Mouse (Mus musculus) embryonic facial prominence, embryonic 12.5 days (tissue): ENCODE measurements around the gene Olfr370. TPM values are rescaled to one million over a fixed set of nuclear protein-coding genes. Genes with fewer than 3 reads are reported as not detected.
"Not testable (repeated sequence)": the region's sequence is repeated elsewhere in the genome, so short reads cannot be mapped to it uniquely, and the experiment has no call there.

Source experiments
- ATAC-seq: fragments of 200-750 bp; cut with Nextera tagmentation; 2 replicates; pipeline ENCODE4 v1.8.0; 2017; ENCODE audit not compliant: insufficient number of reproducible peaks, insufficient read depth, low FRiP score, low TSS enrichment
- H3K27ac ChIP-seq: fragments of 300-500 bp; sonication (generic); 2 replicates; pipeline ENCODE4 v1.5.1; 2016; ENCODE audit warnings: mild to moderate bottlenecking
- H3K27me3 ChIP-seq: fragments of 300-500 bp; sonication (generic); 2 replicates; pipeline ENCODE4 v1.6.1; 2016; ENCODE audit warnings: mild to moderate bottlenecking, moderate library complexity
- H3K36me3 ChIP-seq: fragments of 300-500 bp; sonication (generic); 2 replicates; pipeline ENCODE4 v1.6.1; 2016; ENCODE audit warnings: mild to moderate bottlenecking
- H3K4me1 ChIP-seq: fragments of 300-500 bp; sonication (generic); 2 replicates; pipeline ENCODE4 v1.6.1; 2016
- H3K4me2 ChIP-seq: fragments of 300-500 bp; sonication (generic); replicated peaks from 2 replicates; pipeline ENCODE4 v1.6.1; 2016; ENCODE audit warnings: mild to moderate bottlenecking, moderate library complexity
- H3K4me3 ChIP-seq: fragments of 300-500 bp; sonication (generic); 2 replicates; pipeline ENCODE4 v1.5.1; 2016; ENCODE audit warnings: mild to moderate bottlenecking
- H3K9ac ChIP-seq: fragments of 300-500 bp; sonication (generic); 2 replicates; pipeline ENCODE4 v1.6.1; 2016; ENCODE audit warnings: mild to moderate bottlenecking, moderate library complexity
- H3K9me3 ChIP-seq: fragments of 300-500 bp; sonication (generic); 2 replicates; pipeline ENCODE4 v1.6.1; 2016; ENCODE audit warnings: mild to moderate bottlenecking, moderate library complexity
- WGBS: fragments of 180-500 bp; shearing (Covaris S2); methylation state at CpG from one replicate; pipeline ENCODE4 v1.1.7; 2016; 5-methylcytosine and 5-hydroxymethylcytosine counted together
- polyA plus RNA-seq: library from polyadenylated mRNA; unstranded; fragments of >200 nt; fragmentation: Nextera tagmentation; extraction: Ambion mirVana; gene quantifications from 2 replicates; pipeline ENCODE4 v1.2.1, GENCODE M21; 2016

Olfr370 gene
- polyA plus RNA-seq, 1 experiment from 2014 or later, result not detected

DNA sequence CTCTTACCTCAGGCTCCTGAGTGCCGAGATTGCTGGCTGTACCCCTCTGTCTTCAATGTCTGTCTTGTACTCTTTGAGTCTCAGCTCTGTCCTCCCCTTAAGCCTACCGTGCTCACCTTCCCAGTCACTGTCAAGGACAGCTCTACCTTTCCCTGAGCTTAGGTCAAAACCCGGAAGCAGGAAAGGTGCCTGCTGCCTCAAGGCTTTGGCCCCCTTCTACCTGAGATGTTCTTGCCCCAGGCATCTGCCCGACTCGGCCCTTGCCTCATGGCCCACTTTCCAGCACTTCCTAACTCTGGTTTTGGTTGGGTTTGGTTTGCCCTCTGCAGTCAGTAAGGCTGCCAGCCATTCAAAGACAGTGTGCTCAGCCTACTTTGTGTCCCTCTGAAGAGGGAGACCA lies 33.2 kb downstream of the Olfr370 start:
- WGBS, result 74% methylated on average over 5 of the region's 5 CpGs
- Histone ChIP-seq H3K9ac (no peak overlapping the region), H3K4me3 (no peak overlapping the region), H3K9me3 (no peaks in the 10 kb centered on the region), H3K36me3 (peaks cover 51% of the 10 kb centered on the region), H3K27ac (no peak overlapping the region), H3K4me2 (no peak overlapping the region), H3K4me1 (peaks cover 16% of the 10 kb centered on the region), H3K27me3 (no peaks in the 10 kb centered on the region)
- ATAC-seq, result no peak

DNA sequence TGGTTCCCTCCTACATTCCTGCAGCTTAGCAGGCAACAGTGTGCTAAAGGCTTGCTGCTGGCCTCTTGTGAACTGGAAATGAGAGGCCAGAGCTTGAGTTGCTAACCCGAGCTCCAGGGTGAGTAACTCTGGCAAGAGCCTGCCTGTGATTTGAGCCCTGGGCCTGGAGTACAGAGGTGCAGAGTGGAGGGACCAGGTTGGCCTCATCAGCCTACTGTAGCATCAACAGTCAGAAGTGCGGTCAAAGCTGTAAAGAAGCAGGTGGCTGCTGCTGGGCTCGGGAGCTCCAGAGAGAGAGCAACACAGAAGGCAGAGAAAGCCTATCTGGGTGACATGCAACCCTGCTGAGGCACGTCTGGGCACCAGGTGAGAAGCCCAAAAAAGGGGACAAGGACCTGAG lies 33.6 kb downstream of the Olfr370 start:
- Histone ChIP-seq H3K9me3 (no peaks in the 10 kb centered on the region), H3K4me2 (no peak overlapping the region), H3K27me3 (no peaks in the 10 kb centered on the region), H3K27ac (no peak overlapping the region), H3K4me3 (no peak overlapping the region), H3K4me1 (peaks cover 17% of the 10 kb centered on the region), H3K36me3 (peaks cover 51% of the 10 kb centered on the region), H3K9ac (no peak overlapping the region)
- ATAC-seq, result no peak
- 80% methylated on average over 4 of the region's 4 CpGs for WGBS

DNA sequence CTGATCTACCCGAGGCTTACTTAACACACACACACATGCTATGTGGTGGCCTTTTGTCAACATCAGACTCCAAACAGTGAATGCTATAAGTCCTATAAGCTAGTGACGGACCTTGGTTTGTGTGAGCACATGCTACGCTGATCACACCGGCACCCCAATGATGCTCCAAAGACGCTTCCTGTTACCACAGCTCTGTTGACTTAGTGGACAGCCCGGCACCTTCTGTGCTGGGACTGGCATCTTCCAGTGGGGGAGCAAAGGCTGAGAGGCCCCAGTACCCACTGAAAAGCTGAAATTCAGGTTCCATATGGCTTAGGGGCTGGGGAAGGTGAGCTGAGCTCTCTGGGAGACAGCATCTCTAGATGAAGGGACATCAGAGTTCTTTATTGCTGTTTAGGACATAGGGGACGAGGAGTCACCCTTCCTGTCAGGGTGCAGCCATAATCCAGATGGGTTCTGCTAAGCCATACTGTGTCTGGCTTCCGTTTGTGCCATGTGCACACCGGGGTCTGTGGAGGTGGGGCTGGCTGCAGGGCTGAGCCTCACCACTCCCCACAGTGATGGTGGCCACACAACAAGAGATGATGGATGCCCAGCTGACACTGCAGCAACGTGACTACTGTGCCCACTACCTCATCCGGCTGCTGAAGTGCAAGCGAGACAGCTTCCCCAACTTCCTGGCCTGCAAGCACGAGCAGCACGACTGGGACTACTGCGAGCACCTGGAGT lies 34.9 kb downstream of the Olfr370 start:
- Histone ChIP-seq H3K27me3 (no peaks in the 10 kb centered on the region), H3K4me1 (peaks cover 27% of the 10 kb centered on the region), H3K9ac (no peak overlapping the region), H3K4me2 (no peak overlapping the region), H3K4me3 (no peak overlapping the region), H3K27ac (no peak overlapping the region), H3K9me3 (no peaks in the 10 kb centered on the region), H3K36me3 (peaks cover 51% of the 10 kb centered on the region)
- 91% methylated on average over 15 of the region's 15 CpGs for WGBS
- ATAC-seq, result no peak

DNA sequence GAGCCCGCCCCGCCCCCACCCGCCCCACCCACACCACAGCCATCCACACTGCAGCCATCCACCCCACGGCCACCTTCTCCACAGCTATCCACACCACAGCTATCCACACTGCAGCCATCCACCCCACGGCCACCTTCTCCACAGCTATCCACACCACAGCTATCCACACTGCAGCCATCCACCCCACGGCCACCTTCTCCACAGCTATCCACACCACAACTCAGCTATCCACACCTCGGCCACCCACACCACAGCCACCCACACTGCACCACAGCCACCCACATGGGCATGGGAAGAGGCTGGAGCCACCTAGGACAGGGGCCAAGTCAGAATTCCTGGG lies 35.4 kb downstream of the Olfr370 start:
- Histone ChIP-seq H3K4me1 (peaks cover 33% of the 10 kb centered on the region), H3K36me3 (peaks cover 51% of the 10 kb centered on the region)
- H3K9me3 ChIP-seq, H3K27me3 ChIP-seq, H3K4me3 ChIP-seq, H3K4me2 ChIP-seq, H3K9ac ChIP-seq, H3K27ac ChIP-seq, ATAC-seq: not testable (repeated sequence)
- WGBS, result 95% methylated on average over 7 of the region's 7 CpGs

DNA sequence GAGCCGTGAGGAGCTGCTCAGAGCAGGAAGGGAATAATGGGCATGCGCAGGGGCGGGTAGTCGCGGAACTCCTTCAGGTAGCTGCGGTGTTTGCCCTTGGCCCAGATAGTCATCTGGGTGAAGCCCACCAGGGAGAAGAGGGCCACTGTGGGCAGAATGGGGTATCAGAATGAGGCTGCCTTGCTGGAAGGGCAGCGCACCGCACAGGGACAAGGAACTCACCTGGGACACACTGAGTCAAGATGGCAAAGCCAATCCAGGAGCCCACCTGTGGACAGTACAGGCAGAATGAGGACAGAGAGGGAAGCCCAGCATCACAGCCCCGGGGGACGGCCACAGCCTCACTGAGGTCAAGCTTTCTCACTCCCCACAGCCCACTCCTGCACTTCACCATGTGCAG lies 36.2 kb downstream of the Olfr370 start:
- Histone ChIP-seq H3K36me3 (peaks cover 51% of the 10 kb centered on the region), H3K9ac (no peak overlapping the region), H3K4me1 (peaks cover 41% of the 10 kb centered on the region), H3K4me3 (no peak overlapping the region), H3K27ac (no peak overlapping the region), H3K9me3 (no peaks in the 10 kb centered on the region), H3K27me3 (no peaks in the 10 kb centered on the region), H3K4me2 (no peak overlapping the region)
- no peak for ATAC-seq
- WGBS, result 92% methylated on average over 10 of the region's 10 CpGs

DNA sequence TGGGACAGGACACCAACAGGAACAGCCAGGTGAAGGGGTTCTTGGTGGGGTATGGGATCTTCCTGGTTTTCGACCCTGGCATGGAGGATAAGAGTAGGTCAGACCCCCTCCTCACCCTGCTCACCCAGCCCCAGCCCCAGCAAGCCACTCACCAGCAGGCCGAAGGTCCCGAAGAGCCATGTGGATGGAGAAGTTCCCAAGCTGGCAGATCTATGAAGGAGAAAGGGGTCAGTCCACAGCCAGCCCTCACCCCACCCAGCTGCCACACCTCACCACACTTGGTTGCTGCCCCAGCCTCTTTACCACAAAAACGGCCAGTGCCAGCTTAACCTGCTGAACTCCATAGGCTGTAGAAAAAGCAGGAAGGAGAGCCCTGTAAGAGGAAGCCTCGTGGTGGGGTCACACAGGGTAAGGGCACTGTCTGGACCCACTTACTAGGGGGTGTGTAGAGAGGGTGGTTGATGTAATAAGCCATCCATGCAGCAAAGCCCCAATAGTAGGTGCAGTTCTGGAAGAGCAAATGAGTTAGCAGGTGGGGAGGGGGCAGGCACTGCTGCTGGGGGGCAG lies 36.7 kb downstream of the Olfr370 start:
- H3K9ac ChIP-seq, result no peak overlapping the region
- H3K36me3 ChIP-seq, result peaks cover 51% of the 10 kb centered on the region
- no peaks in the 10 kb centered on the region for H3K9me3 ChIP-seq
- ATAC-seq, result no peak
- WGBS, result 92% methylated on average over 5 of the region's 5 CpGs
- peaks cover 44% of the 10 kb centered on the region for H3K4me1 ChIP-seq
- no peak overlapping the region for H3K4me2 ChIP-seq
- no peak overlapping the region for H3K4me3 ChIP-seq
- H3K27me3 ChIP-seq, result no peaks in the 10 kb centered on the region
- no peak overlapping the region for H3K27ac ChIP-seq

DNA sequence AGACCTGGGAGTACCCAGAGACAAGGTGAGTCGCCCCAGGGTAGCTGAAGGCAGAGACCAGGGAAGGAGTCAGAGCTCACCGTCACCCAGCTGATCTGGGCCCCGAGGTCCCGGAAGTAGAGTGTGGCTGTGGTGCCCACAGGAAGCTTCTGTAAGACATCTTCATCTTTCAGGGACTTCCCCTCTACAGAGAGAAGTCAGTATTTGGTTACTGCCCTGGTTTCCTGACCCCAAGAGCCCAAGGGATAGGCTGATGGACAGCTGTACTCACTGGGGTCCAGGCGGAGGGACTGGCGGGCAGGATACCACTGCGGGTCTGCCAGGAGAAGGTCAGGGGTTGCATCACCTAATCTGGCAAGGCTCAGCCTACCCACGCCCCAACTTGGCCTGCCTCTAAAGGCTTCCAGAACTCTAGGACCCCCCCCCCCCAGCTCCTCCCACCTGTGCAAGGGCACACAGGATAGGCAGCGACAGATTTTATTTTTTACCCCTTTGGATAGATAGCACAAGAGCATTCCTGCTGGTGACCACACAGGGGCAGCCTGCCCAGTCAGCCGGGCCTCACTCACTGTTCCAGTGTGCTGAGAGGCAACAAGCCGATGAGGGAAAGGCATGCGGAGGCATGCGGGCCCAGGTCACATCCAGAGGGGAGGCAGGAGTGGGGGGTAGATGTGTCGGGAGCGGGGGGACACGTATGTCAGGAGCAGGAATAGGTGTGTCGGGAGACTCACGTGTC lies 37.7 kb downstream of the Olfr370 start:
- Histone ChIP-seq H3K27me3 (no peaks in the 10 kb centered on the region), H3K9ac (no peak overlapping the region), H3K36me3 (peaks cover 51% of the 10 kb centered on the region), H3K4me2 (no peak overlapping the region), H3K4me1 (peaks cover 39% of the 10 kb centered on the region), H3K27ac (no peak overlapping the region), H3K4me3 (no peak overlapping the region), H3K9me3 (no peaks in the 10 kb centered on the region)
- 79% methylated on average over 17 of the region's 18 CpGs for WGBS
- no peak for ATAC-seq

DNA sequence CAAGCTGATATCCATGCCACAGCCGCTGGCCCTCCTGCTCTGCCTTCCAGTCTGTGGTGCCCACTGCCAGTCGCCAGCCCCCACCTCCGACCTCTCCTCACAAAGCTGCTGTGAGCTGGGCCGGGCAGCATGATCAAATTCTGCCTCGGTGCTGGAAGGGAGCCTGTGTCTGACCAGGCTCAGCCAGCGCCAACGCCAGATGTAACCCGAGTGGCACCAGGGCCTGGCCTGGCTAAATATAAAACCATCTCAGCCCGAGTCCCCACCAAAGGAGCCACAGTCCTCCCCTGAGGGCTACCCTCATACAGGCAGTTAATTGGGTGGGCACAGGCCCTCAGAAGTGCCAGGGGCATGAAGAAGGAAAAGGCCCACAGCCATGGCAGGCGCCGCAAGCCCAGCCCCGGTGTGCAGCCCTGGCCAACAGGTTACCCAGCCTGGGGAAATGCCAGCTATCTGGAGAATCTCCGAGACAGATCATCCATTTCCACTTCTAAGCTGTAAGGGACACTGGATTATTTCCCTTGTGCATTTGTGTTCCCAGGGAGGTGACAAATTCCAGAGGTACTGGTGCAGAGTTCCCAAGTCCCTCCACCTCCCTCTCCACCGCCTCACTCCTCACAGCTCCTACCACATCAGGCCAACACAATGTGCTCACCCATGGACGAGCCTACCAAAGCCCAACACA lies 39.2 kb downstream of the Olfr370 start:
- Histone ChIP-seq H3K27me3 (no peaks in the 10 kb centered on the region), H3K4me1 (peaks cover 34% of the 10 kb centered on the region), H3K9me3 (no peaks in the 10 kb centered on the region), H3K9ac (no peak overlapping the region), H3K4me3 (no peak overlapping the region), H3K4me2 (no peak overlapping the region), H3K27ac (no peak overlapping the region), H3K36me3 (peaks cover 38% of the 10 kb centered on the region)
- ATAC-seq, result no peak
- WGBS, result 80% methylated on average over 15 of the region's 15 CpGs

DNA sequence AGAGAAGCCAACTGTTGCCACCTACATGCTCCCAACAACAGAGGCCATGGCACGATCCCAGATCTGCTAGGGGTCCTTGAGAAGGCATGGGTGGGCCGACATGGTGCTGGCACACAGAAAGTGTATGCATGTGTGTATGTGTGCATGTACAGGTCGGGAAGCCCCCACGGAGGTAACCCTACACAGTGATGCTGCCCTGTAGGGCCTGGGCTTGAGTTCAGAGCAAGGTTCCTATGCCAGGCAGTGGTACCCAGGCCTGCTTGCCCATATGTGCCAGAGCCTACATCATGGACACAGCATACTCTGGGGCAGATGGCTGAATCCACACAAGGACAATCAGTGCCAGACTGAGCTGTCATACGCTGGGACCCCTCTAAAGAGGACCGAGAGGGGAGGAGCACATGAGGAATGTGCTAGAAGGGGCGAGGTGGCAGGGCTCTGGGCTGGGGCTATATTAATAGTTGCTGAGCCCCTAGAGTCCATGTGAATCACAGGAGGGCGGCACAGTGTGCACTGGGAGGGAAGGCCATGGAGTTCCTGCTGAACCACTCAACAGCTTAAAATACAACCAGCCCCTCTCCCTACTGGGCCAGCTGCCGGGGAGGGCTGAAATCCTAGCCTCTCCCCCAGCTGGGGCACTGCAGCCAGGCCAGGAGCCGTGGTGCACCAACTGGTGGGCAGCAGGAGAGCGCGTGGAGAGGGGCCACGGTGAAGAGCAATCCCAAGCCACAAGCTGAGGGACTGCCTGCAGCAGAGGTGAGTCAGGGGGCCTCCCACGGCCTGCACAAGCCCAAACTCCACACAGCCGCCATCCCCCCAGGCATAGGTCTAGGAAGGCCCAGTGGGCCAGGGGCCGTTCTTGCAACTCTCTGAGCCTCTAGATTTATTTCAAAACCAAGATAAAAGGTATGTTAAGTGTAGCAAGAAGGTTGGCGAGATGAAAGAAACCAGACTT lies 40.3 kb downstream of the Olfr370 start:
- Histone ChIP-seq H3K9me3 (no peaks in the 10 kb centered on the region), H3K27me3 (no peaks in the 10 kb centered on the region), H3K36me3 (peaks cover 30% of the 10 kb centered on the region), H3K9ac (peak overlapping the region; percentile 33), H3K4me3 (no peak overlapping the region), H3K27ac (peak overlapping the region; percentile 64; the same call in 1 of the 2 replicates), H3K4me1 (peaks cover 34% of the 10 kb centered on the region), H3K4me2 (0 out of 2 replicates have a peak overlapping the region, but pooled peaks have one; percentile 2)
- ATAC-seq, result no peak
- WGBS, result 65% methylated on average over 17 of the region's 17 CpGs

DNA sequence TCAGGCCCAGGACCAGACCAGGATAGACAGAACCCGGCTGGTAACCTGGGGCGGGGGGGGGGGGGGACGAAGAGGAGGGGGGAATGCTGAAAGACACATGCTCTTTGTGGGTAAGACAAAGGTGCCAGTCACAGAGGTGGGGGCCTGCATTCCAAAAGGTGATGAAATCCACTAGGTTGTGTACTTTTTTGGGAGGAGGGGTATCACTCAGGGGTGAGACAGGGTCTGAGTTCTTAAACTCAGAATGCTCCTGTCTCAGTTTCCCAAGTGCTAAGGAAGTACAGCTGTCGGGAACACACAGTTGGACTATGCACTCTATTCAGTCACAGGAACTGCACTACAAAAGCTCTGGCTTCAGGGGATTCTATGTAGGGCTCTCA lies 40.9 kb downstream of the Olfr370 start:
- Histone ChIP-seq H3K27ac (peak overlapping the region; percentile 64; the same call in 1 of the 2 replicates), H3K4me2 (0 out of 2 replicates have a peak overlapping the region, but pooled peaks have one; percentile 2), H3K4me1 (peaks cover 34% of the 10 kb centered on the region), H3K4me3 (no peak overlapping the region), H3K9ac (no peak overlapping the region), H3K9me3 (no peaks in the 10 kb centered on the region), H3K27me3 (no peaks in the 10 kb centered on the region), H3K36me3 (peaks cover 25% of the 10 kb centered on the region)
- ATAC-seq, result no peak
- WGBS, result 17% methylated on average over 2 of the region's 4 CpGs

DNA sequence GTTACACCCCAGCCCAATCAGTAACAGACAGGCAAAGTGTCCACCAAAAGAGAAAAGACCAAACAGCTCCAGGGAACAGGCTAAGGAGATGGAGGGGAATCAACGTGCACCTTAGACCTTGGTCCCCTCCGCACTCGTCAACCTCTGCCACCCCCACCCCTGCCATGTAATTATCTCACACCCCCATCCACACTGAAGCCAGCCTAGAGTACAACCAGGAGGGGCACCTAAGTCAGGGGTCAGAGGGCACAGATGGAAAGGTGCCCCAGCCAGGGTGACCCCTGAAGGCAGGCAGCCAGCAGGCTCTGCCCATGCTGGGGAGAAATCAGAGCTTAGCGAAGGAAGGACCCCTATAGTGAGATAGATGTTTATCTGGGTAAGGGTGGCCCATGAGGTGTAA lies 41.3 kb downstream of the Olfr370 start:
- peak overlapping the region; percentile 50; the same call in 1 of the 2 replicates for H3K27ac ChIP-seq
- H3K4me1 ChIP-seq, result peaks cover 34% of the 10 kb centered on the region
- H3K4me2 ChIP-seq, result no peak overlapping the region
- no peaks in the 10 kb centered on the region for H3K9me3 ChIP-seq
- 50% methylated on average over 4 of the region's 4 CpGs for WGBS
- H3K36me3 ChIP-seq, result peaks cover 21% of the 10 kb centered on the region
- H3K27me3 ChIP-seq, result no peaks in the 10 kb centered on the region
- no peak overlapping the region for H3K9ac ChIP-seq
- no peak for ATAC-seq
- no peak overlapping the region for H3K4me3 ChIP-seq
